Mouse (Mus musculus) megakaryocyte, embryonic 14.5 days (primary cell): ENCODE data around the gene Dtx3. TPM values are rescaled to one million over a fixed set of nuclear protein-coding genes. Genes with fewer than 3 reads are reported as not detected.
"Not testable (repeated sequence)": the region's sequence is repeated elsewhere in the genome, so short reads cannot be mapped to it uniquely, and the experiment has no call there.

Experiments
- H3K27me3 ChIP-seq: replicated peaks from 2 replicates; pipeline ENCODE3; 2012; ENCODE audit warnings: inconsistent platforms
- H3K36me3 ChIP-seq: replicated peaks from 2 replicates; pipeline ENCODE3; 2012; ENCODE audit warnings: low read length, inconsistent platforms, mixed read lengths
- H3K4me1 ChIP-seq: 2 replicates; pipeline ENCODE4 v1.6.1; 2012; ENCODE audit warnings: inconsistent platforms
- H3K4me3 ChIP-seq: replicated peaks from 2 replicates; pipeline ENCODE3; 2012; ENCODE audit warnings: moderate library complexity, mild to moderate bottlenecking, inconsistent platforms
- H3K9me3 ChIP-seq: 2 replicates; pipeline ENCODE4 v1.6.1; 2012; ENCODE audit warnings: inconsistent platforms
- FLI1 ChIP-seq: IDR thresholded peaks from 2 replicates; pipeline ENCODE4 v1.6.1; 2012; ENCODE audit warnings: low read length, inconsistent platforms, mixed read lengths
- GATA1 ChIP-seq: IDR thresholded peaks from 3 replicates; pipeline ENCODE4 v1.6.1; 2012; ENCODE audit warnings: mixed read lengths, low read length, inconsistent platforms, borderline replicate concordance
- polyA plus RNA-seq: library from polyadenylated mRNA; stranded (reverse); fragments of >175 nt; gene quantifications from 2 replicates; pipeline ENCODE4 v1.2.3, GENCODE M21; 2012; ENCODE audit warnings: low replicate concordance; ENCODE audit not compliant: insufficient read depth

Dtx3 gene
- polyA plus RNA-seq, 1 experiment = 51.0 TPM

DNA sequence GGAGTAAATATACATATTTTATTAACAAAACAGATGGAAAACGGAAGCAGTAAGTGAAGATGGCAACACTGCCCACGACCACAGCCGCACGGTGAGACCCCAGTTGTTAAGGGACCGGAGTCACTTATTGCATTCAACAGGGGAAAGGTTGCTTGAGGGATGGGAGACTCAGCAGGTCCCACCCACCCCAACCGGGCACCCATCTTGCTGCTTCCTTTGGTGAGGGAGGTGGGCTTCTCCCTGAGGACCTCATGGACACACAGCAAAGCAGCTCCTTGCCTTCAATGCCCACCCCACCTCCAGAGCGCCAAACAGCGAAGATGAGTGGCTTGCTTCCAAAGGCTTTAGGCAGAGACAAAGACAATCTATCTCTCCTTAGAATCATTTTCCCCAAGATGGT is 1.6 kb upstream of the Dtx3 start:
- H3K27me3 ChIP-seq = peaks cover 2% of the 10 kb centered on the region
- H3K4me3 ChIP-seq = no peak overlapping the region
- H3K4me1 ChIP-seq = peaks cover 23% of the 10 kb centered on the region
- TF ChIP-seq FLI1 (no peak), GATA1 (no peak)
- H3K9me3 ChIP-seq = no peaks in the 10 kb centered on the region
- H3K36me3 ChIP-seq = peaks cover 62% of the 10 kb centered on the region

DNA sequence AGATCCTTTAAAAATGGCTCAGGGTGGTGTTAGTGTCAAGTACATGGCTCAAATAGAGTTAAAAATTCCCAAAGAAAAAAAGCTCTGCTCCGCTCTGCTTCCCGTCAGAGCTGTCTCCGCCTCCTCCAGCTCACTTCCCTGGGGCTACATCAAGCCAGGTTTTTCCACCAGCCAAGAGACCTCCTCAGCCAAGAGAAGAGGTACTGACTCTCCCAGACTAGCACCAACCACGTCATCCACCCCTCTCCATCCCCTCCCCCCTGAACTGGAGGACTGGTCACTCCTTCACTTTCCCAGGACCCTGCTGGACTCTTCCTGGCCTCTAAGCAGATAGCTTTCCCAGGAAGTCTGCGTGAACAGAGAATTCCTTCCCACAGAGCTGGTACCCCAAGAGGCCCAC is 864 bp upstream of the Dtx3 start:
- no peak for TF ChIP-seq GATA1
- no peak for TF ChIP-seq FLI1
- Histone ChIP-seq H3K27me3 (peaks cover 2% of the 10 kb centered on the region), H3K4me3 (peak overlapping the region; percentile 94), H3K9me3 (no peaks in the 10 kb centered on the region), H3K36me3 (peaks cover 58% of the 10 kb centered on the region), H3K4me1 (peaks cover 26% of the 10 kb centered on the region)

DNA sequence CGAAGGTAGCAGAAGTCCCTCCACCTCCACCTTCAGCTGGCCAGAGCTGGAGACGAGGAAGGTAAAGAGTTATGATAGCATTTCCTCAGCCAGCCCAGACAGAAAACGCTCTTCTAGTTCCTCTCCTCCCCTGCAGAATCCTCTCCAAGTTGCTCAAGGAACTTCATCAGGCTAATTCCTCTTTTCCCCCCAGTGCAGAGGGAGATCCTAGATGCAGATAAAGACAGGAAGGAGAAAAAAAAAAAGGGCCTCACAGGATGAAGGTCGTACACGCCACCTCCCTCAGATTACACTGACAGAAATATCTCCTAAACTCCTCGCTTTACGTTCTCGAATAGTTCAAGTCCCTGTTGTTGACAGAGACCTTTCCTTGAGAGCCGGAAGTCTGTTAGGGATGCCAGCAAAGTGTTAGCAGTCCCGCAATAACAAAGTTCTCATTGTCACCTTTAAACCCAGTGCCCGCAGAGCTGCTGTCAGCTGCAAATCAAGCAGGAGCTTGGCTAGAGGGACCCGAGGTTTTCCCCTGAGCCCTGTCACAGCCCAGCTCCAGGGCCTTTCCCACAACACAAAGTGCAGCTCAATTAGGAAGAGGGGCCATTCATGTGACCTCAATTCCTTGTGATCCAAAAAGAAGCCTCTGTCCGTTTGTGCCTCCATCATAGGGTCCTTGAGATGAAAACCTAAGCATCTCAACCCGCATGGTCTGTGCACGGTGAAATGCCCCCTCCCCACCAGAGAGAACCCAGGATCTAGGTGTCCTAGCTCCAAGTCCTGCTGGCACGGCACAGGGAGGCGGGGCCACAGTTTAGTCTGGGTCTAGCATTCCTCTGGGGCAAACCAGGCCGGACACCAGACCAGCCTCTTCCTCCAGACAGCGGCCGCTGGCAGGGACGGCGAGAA is 850 bp downstream of the Dtx3 start:
- TF ChIP-seq GATA1 (no peak), FLI1 (no peak)
- Histone ChIP-seq H3K4me3 (peak overlapping the region; percentile 94), H3K36me3 (peaks cover 51% of the 10 kb centered on the region), H3K27me3 (peaks cover 11% of the 10 kb centered on the region), H3K4me1 (peaks cover 29% of the 10 kb centered on the region), H3K9me3 (no peaks in the 10 kb centered on the region)

DNA sequence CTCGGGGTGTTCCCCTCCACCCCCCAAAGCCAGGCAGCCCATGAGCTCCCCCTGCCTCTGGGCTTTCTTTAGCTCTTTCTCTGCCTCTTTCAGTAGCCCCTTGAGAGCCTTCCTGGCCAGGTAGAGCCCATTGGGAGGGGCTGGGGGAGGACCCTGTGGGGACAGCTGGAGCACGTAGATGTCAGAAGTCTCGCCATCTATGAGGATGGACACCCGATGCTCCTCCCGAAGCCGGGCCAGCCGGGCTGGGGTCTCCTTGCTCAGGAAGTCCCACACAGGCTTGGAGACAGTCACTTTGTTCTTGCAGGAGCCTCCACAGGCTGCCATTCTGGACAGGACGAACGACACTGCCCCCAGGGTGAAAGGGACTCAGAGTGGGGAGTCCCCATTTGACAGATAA is 2.5 kb downstream of the Dtx3 start:
- Histone ChIP-seq H3K4me1 (peaks cover 44% of the 10 kb centered on the region), H3K27me3 (peaks cover 28% of the 10 kb centered on the region), H3K36me3 (peaks cover 35% of the 10 kb centered on the region), H3K4me3 (no peak overlapping the region), H3K9me3 (no peaks in the 10 kb centered on the region)
- TF ChIP-seq GATA1 (no peak), FLI1 (no peak)

DNA sequence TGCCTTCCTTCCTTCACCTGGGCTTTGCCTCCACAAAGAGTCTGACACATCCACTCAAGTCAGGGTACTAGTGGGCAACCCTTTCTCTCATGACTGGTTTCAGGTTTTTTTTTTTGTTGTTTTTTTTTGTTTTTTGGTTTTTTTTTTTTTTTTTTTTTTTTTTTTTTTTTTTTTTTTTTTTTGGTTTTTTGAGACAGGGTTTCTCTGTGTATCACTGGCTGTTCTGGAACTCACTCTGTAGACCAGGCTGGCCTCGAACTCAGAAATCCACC is 3.5 kb downstream of the Dtx3 start:
- peaks cover 25% of the 10 kb centered on the region for H3K36me3 ChIP-seq
- H3K9me3 ChIP-seq, H3K4me3 ChIP-seq: not testable (repeated sequence)
- H3K27me3 ChIP-seq = peaks cover 38% of the 10 kb centered on the region
- peaks cover 45% of the 10 kb centered on the region for H3K4me1 ChIP-seq

DNA sequence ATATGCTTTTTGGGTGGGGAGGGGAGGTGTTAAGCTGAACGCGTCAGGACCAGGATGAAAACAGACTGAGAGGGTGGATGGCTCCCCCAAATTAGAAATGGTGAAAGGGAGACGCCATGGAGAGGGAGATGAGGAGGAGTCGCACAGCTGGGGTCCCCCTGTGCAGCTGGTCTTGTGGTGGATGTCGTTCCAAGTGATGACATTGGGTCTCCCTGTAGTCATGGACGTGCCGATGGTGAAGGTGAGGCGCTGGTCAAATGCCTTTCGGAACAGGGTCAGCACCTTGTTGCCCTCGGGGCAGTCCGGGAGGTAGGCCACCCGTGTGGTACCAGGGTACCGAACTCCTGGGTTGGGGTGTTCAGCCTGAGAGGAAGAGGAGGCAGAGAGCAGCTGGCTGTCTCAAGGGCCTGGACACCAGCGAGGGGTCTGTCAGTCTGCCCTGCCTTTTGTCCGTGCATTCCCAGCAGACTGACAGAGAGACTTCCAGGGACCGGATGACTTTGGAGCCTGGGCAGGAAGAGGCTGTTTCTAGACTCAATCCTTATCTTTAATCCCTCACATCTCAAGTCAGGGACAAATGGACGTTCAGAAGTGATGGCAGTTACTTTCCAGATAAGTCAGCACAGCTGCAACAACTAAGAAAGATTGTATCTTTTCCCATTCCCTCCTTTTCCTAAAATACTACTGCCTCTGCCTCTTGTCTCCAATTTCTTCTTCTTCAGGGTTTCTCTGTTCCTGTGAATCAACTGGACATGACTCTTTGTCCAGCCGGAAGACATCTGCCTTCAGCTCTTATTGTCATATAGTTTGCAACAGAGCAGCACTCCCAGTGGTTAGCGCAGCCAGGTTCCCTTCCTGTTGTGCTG is 4.1 kb downstream of the Dtx3 start:
- Histone ChIP-seq H3K36me3 (peaks cover 25% of the 10 kb centered on the region), H3K27me3 (peaks cover 44% of the 10 kb centered on the region), H3K4me1 (peaks cover 43% of the 10 kb centered on the region), H3K9me3 (peaks cover 10% of the 10 kb centered on the region), H3K4me3 (peak overlapping the region; percentile 31)
- no peak for TF ChIP-seq FLI1
- TF ChIP-seq GATA1 = no peak

DNA sequence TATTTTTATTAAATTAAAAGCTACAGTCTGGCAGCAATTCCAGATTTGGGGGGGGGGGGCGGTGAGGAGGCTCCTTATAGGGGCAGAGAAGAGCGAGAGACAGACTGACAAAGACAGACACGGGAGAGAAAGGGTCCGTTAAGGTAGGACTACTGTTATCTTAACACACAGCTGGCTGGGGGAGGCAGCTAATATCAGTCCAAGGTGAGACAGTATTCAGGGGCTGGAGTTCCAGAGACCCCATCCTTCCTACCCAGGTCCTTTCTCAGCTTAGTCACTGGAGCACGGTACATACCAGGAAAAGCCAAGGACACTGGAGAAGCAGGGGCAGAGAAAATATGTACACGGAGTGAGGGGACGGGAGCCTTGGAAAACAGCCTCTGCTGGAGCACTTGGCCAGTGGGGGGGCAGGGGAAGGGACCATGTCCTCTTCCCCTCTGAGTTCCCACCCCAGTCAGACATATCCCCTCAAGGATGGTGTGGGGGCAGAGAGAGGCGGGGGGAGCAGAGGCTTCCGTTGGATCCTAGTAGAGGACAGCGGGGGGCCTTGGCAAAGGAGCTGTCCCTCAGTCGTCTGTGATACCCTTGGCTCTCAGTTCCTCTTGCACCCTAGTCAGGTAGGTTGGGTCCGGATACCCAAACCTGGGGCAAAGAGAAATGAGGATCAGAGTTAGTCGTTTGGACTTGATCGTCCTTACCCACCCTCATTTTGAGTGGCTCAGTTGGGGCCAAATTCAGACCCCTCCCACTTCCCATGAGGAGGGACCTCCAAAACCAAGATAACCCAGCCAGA is 4.9 kb downstream of the Dtx3 start:
- peaks cover 25% of the 10 kb centered on the region for H3K36me3 ChIP-seq

DNA sequence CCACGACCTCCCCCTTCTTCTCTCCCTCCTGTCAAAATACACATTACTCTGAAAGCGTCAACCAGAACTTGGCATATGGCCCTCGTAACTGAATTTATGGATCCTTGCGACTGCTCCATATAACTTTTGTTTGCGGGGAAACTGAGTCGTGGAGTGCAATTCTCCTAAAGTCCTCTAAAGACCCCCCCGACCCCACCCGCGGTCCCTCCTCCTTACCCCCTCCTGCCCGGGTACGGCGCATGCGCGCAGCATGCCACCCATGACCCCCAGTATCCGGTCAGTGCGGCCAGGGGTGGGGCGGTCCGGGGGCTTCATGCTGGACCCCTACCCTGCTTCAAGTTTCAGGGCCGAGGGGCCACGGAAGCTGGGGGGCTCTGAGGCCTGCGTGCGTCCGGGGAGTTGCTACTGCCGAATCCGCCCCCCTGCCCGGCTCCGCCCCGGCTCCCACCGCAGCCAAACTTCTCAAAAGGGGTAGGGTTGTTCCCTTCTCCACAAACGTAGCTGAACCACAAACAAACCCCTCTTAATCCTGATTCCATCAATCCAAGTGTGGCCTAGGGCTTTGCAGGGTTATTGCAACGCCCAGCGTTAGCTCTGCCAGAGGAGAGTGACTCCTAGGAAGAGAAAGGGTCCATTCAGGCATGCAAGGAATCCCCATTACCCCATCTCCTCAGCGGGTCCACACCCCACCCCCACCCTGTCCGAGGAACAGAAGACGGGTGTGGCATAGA is 5.7 kb downstream of the Dtx3 start, which contains the start of gene Arhgef25:
Arhgef25 (minus strand) TSS at position 433 of the 731 bp plus-strand sequence.
- H3K9me3 ChIP-seq = peaks cover 11% of the 10 kb centered on the region
- H3K4me3 ChIP-seq = peak within 1 kb of the TSS; percentile 90
- H3K27me3 ChIP-seq = peaks cover 58% of the 10 kb centered on the region
- H3K4me1 ChIP-seq = peaks cover 29% of the 10 kb centered on the region
- peaks cover 25% of the 10 kb centered on the region for H3K36me3 ChIP-seq
- TF ChIP-seq GATA1 = no peak
- no peak for TF ChIP-seq FLI1

More for the DNA sequence above, 4.9 kb downstream of the Dtx3 start:
- peaks cover 50% of the 10 kb centered on the region for H3K27me3 ChIP-seq
- H3K4me1 ChIP-seq = peaks cover 35% of the 10 kb centered on the region
- H3K4me3 ChIP-seq = no peak overlapping the region
- TF ChIP-seq FLI1 (no peak), GATA1 (no peak)
- H3K9me3 ChIP-seq = peaks cover 11% of the 10 kb centered on the region

DNA sequence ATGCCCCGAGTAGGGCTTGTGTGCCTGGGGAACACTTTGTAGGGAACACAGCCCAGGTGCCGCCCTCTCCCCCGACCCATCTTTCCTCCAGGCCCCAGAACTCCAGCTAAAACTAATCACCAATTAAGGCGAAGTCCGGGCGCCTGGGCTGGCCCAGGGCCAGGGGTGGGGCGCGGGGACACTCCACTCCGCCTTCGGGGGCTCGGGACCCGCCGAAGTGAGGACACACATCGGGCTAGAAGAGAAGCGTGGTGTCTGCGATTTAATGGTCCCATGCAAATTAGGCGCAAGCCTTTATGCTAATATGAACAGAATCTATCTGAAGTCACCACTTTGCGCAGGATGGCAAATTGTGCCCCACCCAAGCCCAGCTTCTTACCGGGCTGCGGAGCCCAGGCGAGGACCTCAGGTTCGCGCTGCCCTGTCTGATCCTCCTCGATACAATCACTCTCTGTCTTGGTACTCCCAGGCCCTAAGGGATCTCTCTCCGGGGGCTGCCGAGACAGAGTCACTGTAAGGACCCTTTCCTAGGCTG is 6.3 kb downstream of the Dtx3 start:
- TF ChIP-seq GATA1 = no peak
- TF ChIP-seq FLI1 = no peak
- Histone ChIP-seq H3K27me3 (peaks cover 64% of the 10 kb centered on the region), H3K4me3 (peak overlapping the region; percentile 90), H3K36me3 (peaks cover 25% of the 10 kb centered on the region), H3K9me3 (peaks cover 11% of the 10 kb centered on the region), H3K4me1 (peaks cover 23% of the 10 kb centered on the region)
